Mouse (Mus musculus): ENCODE data around the gene Vmn2r88. TPM values are rescaled to one million over a fixed set of nuclear protein-coding genes. Genes with fewer than 3 reads are reported as not detected.
"Not testable (repeated sequence)": the region's sequence is repeated elsewhere in the genome, so short reads cannot be mapped to it uniquely, and the experiment has no call there.

Vmn2r88 gene
- not detected in 2 replicates for polyA plus RNA-seq (2014; fragmentation: Nextera tagmentation; extraction: Ambion mirVana)

GRCm38 (mm10) chr14:51410520-51410919, at the start of gene Vmn2r88:
Gene Vmn2r88, plus strand, starts transcription at chr14:51410820.
- WGBS: 75% methylated on average over 1 of the region's 1 CpGs
- H3K9me3 ChIP-seq (ENCODE audit: control insufficient read depth, low read length): no peaks in the 10 kb centered on the region
- no peak for ATAC-seq (ENCODE audit: low read depth)

GRCm38 (mm10) chr14:51361456-51361855, 49.2 kb upstream of the Vmn2r88 start, which contains the start of gene Gm7247:
Gene Gm7247, plus strand, starts transcription at chr14:51361756.
- Histone ChIP-seq H3K27me3 (replicated peaks; ENCODE audit: control insufficient read depth, insufficient read depth, low read length) (no peaks in the 10 kb centered on the region; the same call in 1 of the 2 replicates), H3K9me3 (ENCODE audit: control insufficient read depth, low read length) (no peaks in the 10 kb centered on the region), H3K4me2 (ENCODE audit: low read depth, low read length) (no peak within 1 kb of the TSS), H3K36me3 (ENCODE audit: control insufficient read depth, insufficient read depth, low read length) (no peaks in the 10 kb centered on the region), H3K4me1 (ENCODE audit: control insufficient read depth, insufficient read depth, low read length) (no peaks in the 10 kb centered on the region), H3K4me3 (ENCODE audit: low read depth, low read length) (no peak within 1 kb of the TSS), H3K9ac (ENCODE audit: low read depth, low read length) (no peak within 1 kb of the TSS), H3K27ac (replicated peaks; ENCODE audit: low read depth, low read length) (no peak within 1 kb of the TSS)
- no peak for DNase-seq (ENCODE audit: low spot score)
- ATAC-seq (ENCODE audit: low read depth): no peak
- WGBS: 85% methylated on average over 1 of the region's 1 CpGs

More at GRCm38 (mm10) chr14:51410520-51410919, at the start of gene Vmn2r88:
- Histone ChIP-seq H3K4me3 (ENCODE audit: low read depth, low read length) (no peak within 1 kb of the TSS), H3K27me3 (replicated peaks; ENCODE audit: control insufficient read depth, insufficient read depth, low read length) (no peaks in the 10 kb centered on the region), H3K27ac (replicated peaks; ENCODE audit: low read depth, low read length) (no peak within 1 kb of the TSS), H3K4me1 (ENCODE audit: control insufficient read depth, insufficient read depth, low read length) (no peaks in the 10 kb centered on the region), H3K36me3 (ENCODE audit: control insufficient read depth, insufficient read depth, low read length) (no peaks in the 10 kb centered on the region), H3K4me2 (ENCODE audit: low read depth, low read length) (no peak within 1 kb of the TSS), H3K9ac (ENCODE audit: low read depth, low read length) (no peak within 1 kb of the TSS)
- DNase-seq (ENCODE audit: low spot score): no peak

GRCm38 (mm10) chr14:51382805-51383204, 27.8 kb upstream of the Vmn2r88 start:
- Histone ChIP-seq H3K9me3 (ENCODE audit: control insufficient read depth, low read length) (peaks cover 6% of the 10 kb centered on the region; the same call in 1 of the 2 replicates), H3K9ac (ENCODE audit: low read depth, low read length) (no peak overlapping the region), H3K4me1 (ENCODE audit: control insufficient read depth, insufficient read depth, low read length) (no peaks in the 10 kb centered on the region), H3K27ac (replicated peaks; ENCODE audit: low read depth, low read length) (no peak overlapping the region), H3K4me3 (ENCODE audit: low read depth, low read length) (no peak overlapping the region), H3K4me2 (ENCODE audit: low read depth, low read length) (no peak overlapping the region), H3K27me3 (replicated peaks; ENCODE audit: control insufficient read depth, insufficient read depth, low read length) (no peaks in the 10 kb centered on the region), H3K36me3 (ENCODE audit: control insufficient read depth, insufficient read depth, low read length) (no peaks in the 10 kb centered on the region)
- WGBS: 95% methylated on average over 16 of the region's 20 CpGs
- no peak for ATAC-seq (ENCODE audit: low read depth)
- DNase-seq (ENCODE audit: low spot score): no peak

GRCm38 (mm10) chr14:51384351-51384750, 26.3 kb upstream of the Vmn2r88 start:
- ATAC-seq (ENCODE audit: low read depth) (no peak), DNase-seq (ENCODE audit: low spot score) (no peak)
- Histone ChIP-seq H3K4me2 (ENCODE audit: low read depth, low read length) (no peak overlapping the region), H3K4me1 (ENCODE audit: control insufficient read depth, insufficient read depth, low read length) (no peaks in the 10 kb centered on the region), H3K27me3 (replicated peaks; ENCODE audit: control insufficient read depth, insufficient read depth, low read length) (no peaks in the 10 kb centered on the region), H3K36me3 (ENCODE audit: control insufficient read depth, insufficient read depth, low read length) (no peaks in the 10 kb centered on the region), H3K27ac (replicated peaks; ENCODE audit: low read depth, low read length) (no peak overlapping the region), H3K9me3 (ENCODE audit: control insufficient read depth, low read length) (peaks cover 6% of the 10 kb centered on the region; the same call in 1 of the 2 replicates), H3K4me3 (ENCODE audit: low read depth, low read length) (no peak overlapping the region), H3K9ac (ENCODE audit: low read depth, low read length) (no peak overlapping the region)
- 97% methylated on average over 10 of the region's 10 CpGs for WGBS

- Histone ChIP-seq H3K4me3 (ENCODE audit: low read depth, low read length) (no peak overlapping the region), H3K9ac (ENCODE audit: low read depth, low read length) (no peak overlapping the region), H3K36me3 (ENCODE audit: control insufficient read depth, insufficient read depth, low read length) (no peaks in the 10 kb centered on the region), H3K27me3 (replicated peaks; ENCODE audit: control insufficient read depth, insufficient read depth, low read length) (no peaks in the 10 kb centered on the region), H3K27ac (replicated peaks; ENCODE audit: low read depth, low read length) (no peak overlapping the region), H3K4me1 (ENCODE audit: control insufficient read depth, insufficient read depth, low read length) (no peaks in the 10 kb centered on the region), H3K9me3 (ENCODE audit: control insufficient read depth, low read length) (peaks cover 6% of the 10 kb centered on the region; the same call in 1 of the 2 replicates), H3K4me2 (ENCODE audit: low read depth, low read length) (no peak overlapping the region)
- 91% methylated on average over 4 of the region's 4 CpGs for WGBS
- no peak for ATAC-seq (ENCODE audit: low read depth)
- no peak for DNase-seq (ENCODE audit: low spot score)
Observed at GRCm38 (mm10) chr14:51385741-51386140, 24.9 kb upstream of the Vmn2r88 start.

GRCm38 (mm10) chr14:51387768-51388167, 22.9 kb upstream of the Vmn2r88 start:
- no peak overlapping the region for H3K27ac ChIP-seq (replicated peaks; ENCODE audit: low read depth, low read length)
- DNase-seq (ENCODE audit: low spot score) (no peak), ATAC-seq (ENCODE audit: low read depth) (no peak)
- peaks cover 6% of the 10 kb centered on the region; the same call in 1 of the 2 replicates for H3K9me3 ChIP-seq (ENCODE audit: control insufficient read depth, low read length)
- no peak overlapping the region for H3K9ac ChIP-seq (ENCODE audit: low read depth, low read length)
- no peak overlapping the region for H3K4me2 ChIP-seq (ENCODE audit: low read depth, low read length)
- no peaks in the 10 kb centered on the region for H3K27me3 ChIP-seq (replicated peaks; ENCODE audit: control insufficient read depth, insufficient read depth, low read length)
- 96% methylated on average over 8 of the region's 8 CpGs for WGBS
- no peaks in the 10 kb centered on the region for H3K36me3 ChIP-seq (ENCODE audit: control insufficient read depth, insufficient read depth, low read length)
- H3K4me1 ChIP-seq (ENCODE audit: control insufficient read depth, insufficient read depth, low read length): no peaks in the 10 kb centered on the region
- H3K4me3 ChIP-seq (ENCODE audit: low read depth, low read length): no peak overlapping the region

- no peak overlapping the region for H3K4me3 ChIP-seq (ENCODE audit: low read depth, low read length)
Observed at GRCm38 (mm10) chr14:51388222-51388621, 22.4 kb upstream of the Vmn2r88 start.

GRCm38 (mm10) chr14:51423885-51424284, 13.3 kb downstream of the Vmn2r88 start:
- Histone ChIP-seq H3K27ac (replicated peaks; ENCODE audit: low read depth, low read length) (no peak overlapping the region), H3K4me1 (ENCODE audit: control insufficient read depth, insufficient read depth, low read length) (no peaks in the 10 kb centered on the region), H3K4me2 (ENCODE audit: low read depth, low read length) (no peak overlapping the region), H3K36me3 (ENCODE audit: control insufficient read depth, insufficient read depth, low read length) (no peaks in the 10 kb centered on the region), H3K9ac (ENCODE audit: low read depth, low read length) (no peak overlapping the region), H3K9me3 (ENCODE audit: control insufficient read depth, low read length) (no peaks in the 10 kb centered on the region), H3K4me3 (ENCODE audit: low read depth, low read length) (no peak overlapping the region), H3K27me3 (replicated peaks; ENCODE audit: control insufficient read depth, insufficient read depth, low read length) (no peaks in the 10 kb centered on the region)
- no peak for DNase-seq (ENCODE audit: low spot score)
- 62% methylated on average over 2 of the region's 2 CpGs for WGBS
- no peak for ATAC-seq (ENCODE audit: low read depth)

More at GRCm38 (mm10) chr14:51388222-51388621, 22.4 kb upstream of the Vmn2r88 start:
- Histone ChIP-seq H3K36me3 (ENCODE audit: control insufficient read depth, insufficient read depth, low read length) (no peaks in the 10 kb centered on the region), H3K4me1 (ENCODE audit: control insufficient read depth, insufficient read depth, low read length) (no peaks in the 10 kb centered on the region), H3K4me2 (ENCODE audit: low read depth, low read length) (no peak overlapping the region), H3K9me3 (ENCODE audit: control insufficient read depth, low read length) (peaks cover 6% of the 10 kb centered on the region; the same call in 1 of the 2 replicates), H3K27ac (replicated peaks; ENCODE audit: low read depth, low read length) (no peak overlapping the region), H3K9ac (ENCODE audit: low read depth, low read length) (no peak overlapping the region), H3K27me3 (replicated peaks; ENCODE audit: control insufficient read depth, insufficient read depth, low read length) (no peaks in the 10 kb centered on the region)
- WGBS: 95% methylated on average over 9 of the region's 9 CpGs
- DNase-seq (ENCODE audit: low spot score) (no peak), ATAC-seq (ENCODE audit: low read depth) (no peak; the same call in 1 of the 2 replicates)

GRCm38 (mm10) chr14:51430138-51430537, 19.5 kb downstream of the Vmn2r88 start:
- DNase-seq (ENCODE audit: low spot score); H3K36me3 ChIP-seq (ENCODE audit: control insufficient read depth, insufficient read depth, low read length); H3K4me1 ChIP-seq (ENCODE audit: control insufficient read depth, insufficient read depth, low read length); ATAC-seq (ENCODE audit: low read depth); H3K4me2 ChIP-seq (ENCODE audit: low read depth, low read length); H3K9me3 ChIP-seq (ENCODE audit: control insufficient read depth, low read length); H3K27me3 ChIP-seq (replicated peaks; ENCODE audit: control insufficient read depth, insufficient read depth, low read length); H3K4me3 ChIP-seq (ENCODE audit: low read depth, low read length); H3K9ac ChIP-seq (ENCODE audit: low read depth, low read length); H3K27ac ChIP-seq (replicated peaks; ENCODE audit: low read depth, low read length): not testable (repeated sequence)

Data from embryonic facial prominence, embryonic 14.5 days (tissue).